Mouse (Mus musculus) small intestine, adult 2 months (tissue): ENCODE measurements around the gene Nbas.

Experiments used
- CTCF ChIP-seq: fragments of 200-500 bp; IDR thresholded peaks from 2 replicates; pipeline ENCODE4 v1.5.1; 2012; ENCODE audit warnings: low read depth, mild to moderate bottlenecking, control low read depth, inconsistent platforms, low read length, moderate library complexity, mixed read lengths; ENCODE audit not compliant: insufficient replicate concordance, insufficient read length; ENCODE audit errors: extremely low read depth
- POLR2A ChIP-seq: fragments of 200-500 bp; IDR thresholded peaks from 2 replicates; pipeline ENCODE4 v1.6.1; 2012; ENCODE audit warnings: low read depth, mild to moderate bottlenecking, control low read depth, inconsistent platforms, low read length, moderate library complexity

DNA sequence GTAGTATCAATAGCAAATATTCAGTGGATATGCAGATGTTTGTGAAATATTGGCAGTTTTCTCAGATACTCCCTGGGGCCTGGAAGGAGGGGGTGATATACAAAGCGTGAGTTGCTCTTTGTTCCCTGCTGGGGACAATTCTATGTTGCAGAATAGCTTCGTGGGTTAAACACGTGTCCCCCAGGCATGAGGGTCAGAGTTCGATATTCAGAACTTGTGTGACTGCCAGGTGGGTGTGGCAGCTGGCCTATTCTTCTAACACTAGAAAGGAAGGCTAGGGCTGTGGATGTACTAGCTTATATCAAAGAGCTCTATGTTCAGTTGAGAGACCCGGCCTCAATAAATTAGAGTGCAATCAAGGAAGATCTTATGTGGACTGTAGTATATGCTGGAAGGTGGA is 274.9 kb downstream of the Nbas start:
- TF ChIP-seq POLR2A (no peak), CTCF (no peak)
